Mouse (Mus musculus) testis, adult 2 months (tissue): Measurements from ENCODE around the gene Sparc.

ENCODE experiments used
- CTCF ChIP-seq: fragments of 200-500 bp; IDR thresholded peaks from 2 replicates; pipeline ENCODE4 v1.5.1; 2012; ENCODE audit warnings: low read depth, mild to moderate bottlenecking, inconsistent platforms, low read length, moderate library complexity; ENCODE audit not compliant: control insufficient read depth, insufficient read depth, insufficient replicate concordance
- POLR2A ChIP-seq: fragments of 200-500 bp; IDR thresholded peaks from 2 replicates; pipeline ENCODE4 v1.6.1; 2012; ENCODE audit warnings: low read depth, mild to moderate bottlenecking, inconsistent platforms, low read length, moderate library complexity; ENCODE audit not compliant: control insufficient read depth

- TF ChIP-seq CTCF: no peak
- TF ChIP-seq POLR2A: no peak
Observed at GRCm38 (mm10) chr11:55365242-55365641, 57.7 kb downstream of the Sparc start.
